Mouse (Mus musculus) Patski (cell line): ENCODE measurements at regions not wholly inside any gene's neighbourhood (a gene's known extent, or its start where the extent isn't known, plus 50 kb on each side); places are given as distances from the start of the nearest gene placed in this dataset.

Experiments used
- ATAC-seq: fragments of 100-300 bp; one replicate; pipeline ENCODE4 v1.8.0; 2021
- CTCF ChIA-PET: fragments of 350-600 bp; sonication (Branson Sonifier 250); formaldehyde crosslinking; loops from one replicate; lab custom pipeline; 2022; ENCODE audit warnings: inconsistent platforms; lab: Charles Lee
- POLR2A ChIA-PET: fragments of 350-600 bp; sonication (Branson Sonifier 250); formaldehyde crosslinking; loops from one replicate; lab custom pipeline; 2022; ENCODE audit warnings: antibody characterized with exemption, inconsistent platforms; lab: Charles Lee
- DNase-seq: peaks from one replicate; pipeline ENCODE4 v3.0.0-alpha.2; 2011; ENCODE audit warnings: low read depth, low spot score
- H3K27me3 ChIP-seq: fragments of 371-371 bp; one replicate; pipeline ENCODE4 v1.5.1; 2021
- CTCF ChIP-seq: fragments of 100-300 bp; IDR thresholded peaks from one replicate; pipeline ENCODE4 v1.5.1; 2021
- in situ Hi-C: fragments of 300-500 bp; cut with MboI; formaldehyde crosslinking; loops from 3 replicates; pipeline ENCODE4 v1.11.1; 2018; ENCODE audit warnings: low pct_unique_long_range_greater_than_20kb, mixed read lengths

DNA sequence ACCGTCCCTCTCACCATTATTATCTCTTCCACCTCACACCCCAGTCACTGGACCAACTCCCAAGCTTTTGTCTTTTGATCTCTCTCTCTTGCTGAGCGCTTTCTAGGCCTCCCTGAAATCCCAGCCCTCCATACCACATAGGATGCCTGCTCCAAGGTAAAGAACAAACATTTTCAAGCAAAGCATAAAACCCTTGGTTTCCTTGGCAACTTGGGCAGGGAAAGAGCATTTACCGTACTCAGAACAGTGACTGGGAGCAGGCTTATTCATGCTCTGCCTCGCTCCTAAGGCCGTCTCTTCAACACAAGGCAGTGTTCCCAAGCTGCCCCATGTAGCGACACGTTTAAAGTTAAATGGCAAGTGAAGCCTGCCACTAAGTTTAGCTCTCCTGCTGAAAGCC lies 282.9 kb upstream of the Sash1 start:
- ATAC-seq: no peak

DNA sequence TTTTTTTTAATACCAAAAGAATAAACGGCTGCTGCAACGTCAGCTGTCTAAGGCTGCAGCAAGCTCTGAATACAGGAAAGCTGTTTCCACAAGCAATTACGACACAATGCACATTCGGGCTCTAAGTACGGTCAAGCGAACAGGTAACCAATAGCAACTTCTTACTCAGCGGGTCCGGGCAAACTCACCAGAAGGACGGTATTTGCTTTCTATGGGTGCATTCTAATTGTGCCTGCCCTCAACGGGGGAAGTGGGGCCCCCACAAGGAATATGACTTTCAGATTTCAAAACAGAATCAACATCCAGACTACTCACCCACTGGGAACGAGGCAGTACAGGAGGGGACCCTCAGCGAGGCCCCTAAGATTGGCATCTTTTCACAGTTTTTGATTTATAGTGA lies 280.1 kb upstream of the Sash1 start:
- ChIA-PET CTCF (no interaction called here), POLR2A (no interaction called here)
- DNase-seq (no peak), ATAC-seq (no peak)
- in situ Hi-C loops: no loop called here
- TF ChIP-seq CTCF: no peak
- peaks cover 18% of the 10 kb centered on the region for H3K27me3 ChIP-seq

More for the DNA sequence above, 282.9 kb upstream of the Sash1 start:
- POLR2A ChIA-PET: no interaction called here
- CTCF ChIA-PET: no interaction called here
- TF ChIP-seq CTCF: no peak
- in situ Hi-C loops: no loop called here
- DNase-seq: no peak
- peaks cover 21% of the 10 kb centered on the region for H3K27me3 ChIP-seq

- ATAC-seq (no peak), DNase-seq (no peak)
- peaks cover 18% of the 10 kb centered on the region for H3K27me3 ChIP-seq
- ChIA-PET CTCF (no interaction called here), POLR2A (no interaction called here)
- in situ Hi-C loops: no loop called here
- TF ChIP-seq CTCF: no peak
These were observed 279.7 kb upstream of the Sash1 start for GRCm38 (mm10) chr10:9165598-9165997.

DNA sequence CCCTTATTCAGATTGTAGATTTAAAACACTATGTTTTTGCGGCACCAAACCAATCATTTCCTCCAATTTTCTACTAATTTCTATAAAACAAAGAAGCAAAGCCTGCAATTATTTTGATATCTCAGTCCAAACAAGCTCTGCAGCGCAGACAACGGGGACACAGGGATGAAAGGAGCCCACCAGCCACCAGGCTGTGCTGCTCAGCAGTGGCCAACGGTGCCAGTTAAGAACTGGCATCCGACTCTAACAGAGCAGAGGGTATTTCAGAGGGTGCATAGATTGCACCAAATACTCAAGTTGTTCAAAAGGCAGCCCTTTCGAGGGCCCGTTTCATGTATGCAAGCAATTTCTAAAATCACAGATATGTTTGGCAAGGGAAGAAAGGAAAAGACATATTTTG lies 278.5 kb upstream of the Sash1 start:
- in situ Hi-C loops: no loop called here
- ATAC-seq (no peak), DNase-seq (no peak)
- no peak for TF ChIP-seq CTCF
- CTCF ChIA-PET: no interaction called here
- POLR2A ChIA-PET: no interaction called here
- peaks cover 22% of the 10 kb centered on the region for H3K27me3 ChIP-seq

DNA sequence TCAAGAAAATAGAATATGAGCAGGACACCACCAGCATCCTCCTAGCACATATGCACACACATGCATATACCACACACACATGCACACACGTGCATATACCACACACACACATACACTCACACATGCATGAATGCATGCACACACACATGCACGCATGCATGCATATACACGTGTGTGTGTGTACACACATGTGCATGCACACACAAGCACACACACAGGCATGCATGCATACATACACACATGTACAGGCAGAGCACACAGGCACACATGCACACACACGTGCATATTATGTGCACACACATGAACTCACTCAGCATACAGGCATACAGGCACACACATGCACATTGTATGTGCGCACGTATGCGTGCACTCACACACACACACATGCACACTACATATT lies 275.7 kb upstream of the Sash1 start:
- CTCF ChIA-PET: no interaction called here
- peaks cover 18% of the 10 kb centered on the region for H3K27me3 ChIP-seq
- ATAC-seq: no peak
- in situ Hi-C loops: no loop called here
- no peak for TF ChIP-seq CTCF
- POLR2A ChIA-PET: no interaction called here
- DNase-seq: no peak

- ChIA-PET POLR2A (no interaction called here), CTCF (interaction anchor here (1.6 kb wide), 1 partner anchor 29 kb away, joined by 4 read pairs; no protein-coding TSS in a partner anchor)
- peaks cover 22% of the 10 kb centered on the region for H3K27me3 ChIP-seq
- no peak for ATAC-seq
- no peak for TF ChIP-seq CTCF
- in situ Hi-C loops: no loop called here
- DNase-seq: no peak
These were observed 271.7 kb upstream of the Sash1 start for GRCm38 (mm10) chr10:9157299-9158215.

GRCm38 (mm10) chr10:9136099-9136498 lies 250.2 kb upstream of the Sash1 start:
- POLR2A ChIA-PET: no interaction called here
- ATAC-seq (no peak), DNase-seq (no peak)
- in situ Hi-C loops: no loop called here
- H3K27me3 ChIP-seq: peaks cover 20% of the 10 kb centered on the region
- TF ChIP-seq CTCF: no peak
- CTCF ChIA-PET: no interaction called here

- no peak for TF ChIP-seq CTCF
- ChIA-PET POLR2A (no interaction called here), CTCF (no interaction called here)
- in situ Hi-C loops: no loop called here
- ATAC-seq (no peak), DNase-seq (no peak)
- H3K27me3 ChIP-seq: peaks cover 23% of the 10 kb centered on the region
These were observed 248.6 kb upstream of the Sash1 start for GRCm38 (mm10) chr10:9134293-9135021.

GRCm38 (mm10) chr10:9130061-9130460 lies 244.2 kb upstream of the Sash1 start:
- DNase-seq: no peak
- ChIA-PET POLR2A (no interaction called here), CTCF (interaction anchor here (0.8 kb wide), 1 partner anchor 11 kb away, joined by 3 read pairs; no protein-coding TSS in a partner anchor)
- no peak for TF ChIP-seq CTCF
- ATAC-seq: no peak
- H3K27me3 ChIP-seq: peaks cover 27% of the 10 kb centered on the region
- in situ Hi-C loops: no loop called here

DNA sequence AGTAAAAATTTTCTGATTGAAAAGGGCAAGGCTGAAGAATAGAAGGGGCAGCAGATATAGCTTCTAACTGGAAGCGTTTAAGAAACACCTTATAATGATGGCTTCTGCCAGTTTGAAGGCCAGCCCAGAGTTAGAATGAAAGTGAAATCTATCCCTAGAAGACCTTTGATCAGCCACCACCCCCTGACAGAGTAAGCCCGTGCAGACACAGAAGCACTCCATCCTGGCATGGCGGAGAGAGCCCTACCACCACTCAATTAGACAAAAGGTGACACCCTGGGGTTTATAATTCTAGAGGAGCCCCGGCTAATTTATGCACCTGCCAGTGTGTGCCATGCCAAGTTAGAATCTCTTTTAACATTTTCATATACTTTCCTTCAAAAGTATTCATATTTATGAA lies 233.4 kb upstream of the Sash1 start:
- CTCF ChIA-PET: no interaction called here

More for the DNA sequence above, 233.4 kb upstream of the Sash1 start:
- H3K27me3 ChIP-seq: peaks cover 9% of the 10 kb centered on the region
- no peak for TF ChIP-seq CTCF
- ATAC-seq: no peak
- no peak for DNase-seq
- POLR2A ChIA-PET: no interaction called here
- in situ Hi-C loops: no loop called here
